Mouse (Mus musculus): ENCODE results near the gene Lmntd1. TPM values are rescaled to one million over a fixed set of nuclear protein-coding genes. Genes with fewer than 3 reads are reported as not detected.

Lmntd1 gene
- total RNA-seq, 2 experiments from 2014 or later: not detected

- ATAC-seq (replicated peaks; ENCODE audit: poor library complexity, severe bottlenecking): no peak
These were observed 114.3 kb downstream of the Lmntd1 start for GRCm38 (mm10) chr6:145499574-145500546.

- no peak for ATAC-seq (replicated peaks; ENCODE audit: poor library complexity, severe bottlenecking)
These were observed 118.4 kb downstream of the Lmntd1 start for GRCm38 (mm10) chr6:145495731-145496130.

GRCm38 (mm10) chr6:145488251-145488650, 125.9 kb downstream of the Lmntd1 start:
- no peak for ATAC-seq (replicated peaks; ENCODE audit: poor library complexity, severe bottlenecking)

- no peak for ATAC-seq (replicated peaks; ENCODE audit: poor library complexity, severe bottlenecking)
These were observed 128.0 kb downstream of the Lmntd1 start for GRCm38 (mm10) chr6:145485986-145486605.

GRCm38 (mm10) chr6:145483318-145483674, 130.8 kb downstream of the Lmntd1 start:
- no peak for ATAC-seq (replicated peaks; ENCODE audit: poor library complexity, severe bottlenecking)

GRCm38 (mm10) chr6:145482656-145483317, 131.3 kb downstream of the Lmntd1 start:
- ATAC-seq (replicated peaks; ENCODE audit: poor library complexity, severe bottlenecking): no peak

- ATAC-seq (replicated peaks; ENCODE audit: poor library complexity, severe bottlenecking): no peak
These were observed 132.2 kb downstream of the Lmntd1 start for GRCm38 (mm10) chr6:145481938-145482337.

- no peak for ATAC-seq (replicated peaks; ENCODE audit: poor library complexity, severe bottlenecking)
These were observed 135.3 kb downstream of the Lmntd1 start for GRCm38 (mm10) chr6:145478821-145479271.

GRCm38 (mm10) chr6:145477367-145477905, 136.7 kb downstream of the Lmntd1 start:
- no peak for ATAC-seq (replicated peaks; ENCODE audit: poor library complexity, severe bottlenecking)

- no peak for ATAC-seq (replicated peaks; ENCODE audit: poor library complexity, severe bottlenecking)
These were observed 142.4 kb downstream of the Lmntd1 start for GRCm38 (mm10) chr6:145471638-145472247.

GRCm38 (mm10) chr6:145469260-145469943, 144.7 kb downstream of the Lmntd1 start:
- ATAC-seq (replicated peaks; ENCODE audit: poor library complexity, severe bottlenecking): no peak

- no peak for ATAC-seq (replicated peaks; ENCODE audit: poor library complexity, severe bottlenecking)
These were observed 150.1 kb downstream of the Lmntd1 start for GRCm38 (mm10) chr6:145464027-145464426.

- no peak for ATAC-seq (replicated peaks; ENCODE audit: poor library complexity, severe bottlenecking)
These were observed 151.4 kb downstream of the Lmntd1 start for GRCm38 (mm10) chr6:145462677-145463245.

- no peak for ATAC-seq (replicated peaks; ENCODE audit: poor library complexity, severe bottlenecking)
These were observed 157.1 kb downstream of the Lmntd1 start for GRCm38 (mm10) chr6:145457066-145457465.

- ATAC-seq (replicated peaks; ENCODE audit: poor library complexity, severe bottlenecking): no peak
These were observed 163.3 kb downstream of the Lmntd1 start for GRCm38 (mm10) chr6:145450628-145451403.

- no peak for ATAC-seq (replicated peaks; ENCODE audit: poor library complexity, severe bottlenecking)
These were observed 165.8 kb downstream of the Lmntd1 start for GRCm38 (mm10) chr6:145448361-145448760.

- ATAC-seq (replicated peaks; ENCODE audit: poor library complexity, severe bottlenecking): no peak
These were observed 168.2 kb downstream of the Lmntd1 start for GRCm38 (mm10) chr6:145445811-145446500.

GRCm38 (mm10) chr6:145445380-145445779, 168.7 kb downstream of the Lmntd1 start:
- no peak for ATAC-seq (replicated peaks; ENCODE audit: poor library complexity, severe bottlenecking)
